Mouse (Mus musculus) mature B cell (primary cell): ENCODE measurements around the gene Pam16.

Experiments used
- in situ Hi-C: fragments of 300-500 bp; cut with MboI; formaldehyde crosslinking; loops from 2 replicates; pipeline ENCODE4 v1.14.3; 2019

The Pam16 gene

GRCm38 (mm10) chr16:4624481-4625110, at the start of gene Pam16:
TSS of gene Pam16 (minus strand) at chr16:4624988.
- in situ Hi-C loops: no loop called here

- in situ Hi-C loops: no loop called here
These were observed 49.3 kb upstream of the Pam16 start for GRCm38 (mm10) chr16:4674091-4674490.

- in situ Hi-C loops: no loop called here
These were observed 45.5 kb upstream of the Pam16 start for GRCm38 (mm10) chr16:4670317-4670716.

- in situ Hi-C loops: no loop called here
These were observed 42.5 kb upstream of the Pam16 start for GRCm38 (mm10) chr16:4667190-4667808.

GRCm38 (mm10) chr16:4665726-4666125, 40.9 kb upstream of the Pam16 start:
- in situ Hi-C loops: no loop called here

- in situ Hi-C loops: no loop called here
These were observed 39.0 kb upstream of the Pam16 start for GRCm38 (mm10) chr16:4663806-4664205.

GRCm38 (mm10) chr16:4661605-4662004, 36.8 kb upstream of the Pam16 start:
- in situ Hi-C loops: no loop called here

- in situ Hi-C loops: no loop called here
These were observed 34.5 kb upstream of the Pam16 start for GRCm38 (mm10) chr16:4659326-4659725.

- in situ Hi-C loops: no loop called here
These were observed 34.0 kb upstream of the Pam16 start for GRCm38 (mm10) chr16:4658781-4659245.

GRCm38 (mm10) chr16:4656571-4657081, 31.8 kb upstream of the Pam16 start:
- in situ Hi-C loops: no loop called here

- in situ Hi-C loops: no loop called here
These were observed 31.2 kb upstream of the Pam16 start for GRCm38 (mm10) chr16:4655764-4656570.

GRCm38 (mm10) chr16:4655251-4655734, 30.5 kb upstream of the Pam16 start:
- in situ Hi-C loops: no loop called here

- in situ Hi-C loops: no loop called here
These were observed 29.9 kb upstream of the Pam16 start for GRCm38 (mm10) chr16:4654706-4655105.

GRCm38 (mm10) chr16:4652707-4653416, 28.1 kb upstream of the Pam16 start:
- in situ Hi-C loops: no loop called here

- in situ Hi-C loops: no loop called here
These were observed 26.8 kb upstream of the Pam16 start for GRCm38 (mm10) chr16:4651624-4652023.

GRCm38 (mm10) chr16:4651081-4651480, 26.3 kb upstream of the Pam16 start:
- in situ Hi-C loops: no loop called here

- in situ Hi-C loops: no loop called here
These were observed 25.4 kb upstream of the Pam16 start for GRCm38 (mm10) chr16:4650161-4650560.

GRCm38 (mm10) chr16:4649692-4650091, 24.9 kb upstream of the Pam16 start:
- in situ Hi-C loops: no loop called here

GRCm38 (mm10) chr16:4649211-4649610, 24.4 kb upstream of the Pam16 start:
- in situ Hi-C loops: no loop called here

- in situ Hi-C loops: no loop called here
These were observed 23.7 kb upstream of the Pam16 start for GRCm38 (mm10) chr16:4648416-4649023.

- in situ Hi-C loops: no loop called here
These were observed 22.9 kb upstream of the Pam16 start for GRCm38 (mm10) chr16:4647651-4648141.
